Mouse (Mus musculus): Measurements from ENCODE around the gene Sft2d1. TPM values are rescaled to one million over a fixed set of nuclear protein-coding genes. Genes with fewer than 3 reads are reported as not detected.

Sft2d1 gene
- polyA plus RNA-seq, 1 experiment from 2014 or later: 109 TPM

- ATAC-seq (ENCODE audit: low FRiP score, low read depth): no peak
- WGBS: 50% methylated on average over 5 of the region's 5 CpGs
- H3K36me3 ChIP-seq: no peaks in the 10 kb centered on the region
- no peak overlapping the region for H3K27ac ChIP-seq
- no peak overlapping the region for H3K4me3 ChIP-seq
- H3K9me3 ChIP-seq: no peaks in the 10 kb centered on the region
- peaks cover 22% of the 10 kb centered on the region for H3K4me1 ChIP-seq
- H3K27me3 ChIP-seq (replicated peaks): peaks cover 44% of the 10 kb centered on the region
- H3K4me2 ChIP-seq (replicated peaks): no peak overlapping the region
- H3K9ac ChIP-seq: no peak overlapping the region
Measured at GRCm38 (mm10) chr17:8342706-8343105, 31.8 kb downstream of the Sft2d1 start.

GRCm38 (mm10) chr17:8343416-8343815, 32.5 kb downstream of the Sft2d1 start:
- WGBS: 82% methylated on average over 6 of the region's 6 CpGs
- ATAC-seq (ENCODE audit: low FRiP score, low read depth): no peak
- Histone ChIP-seq H3K9me3 (no peaks in the 10 kb centered on the region), H3K4me1 (peaks cover 22% of the 10 kb centered on the region), H3K9ac (no peak overlapping the region), H3K36me3 (no peaks in the 10 kb centered on the region), H3K27me3 (replicated peaks) (peaks cover 41% of the 10 kb centered on the region), H3K27ac (no peak overlapping the region), H3K4me2 (replicated peaks) (no peak overlapping the region), H3K4me3 (no peak overlapping the region)

GRCm38 (mm10) chr17:8347765-8348285, 36.9 kb downstream of the Sft2d1 start:
- Histone ChIP-seq H3K36me3 (no peaks in the 10 kb centered on the region), H3K9ac (no peak overlapping the region), H3K4me3 (no peak overlapping the region), H3K27ac (no peak overlapping the region), H3K9me3 (no peaks in the 10 kb centered on the region), H3K4me1 (no peaks in the 10 kb centered on the region), H3K4me2 (replicated peaks) (no peak overlapping the region), H3K27me3 (replicated peaks) (no peaks in the 10 kb centered on the region)
- ATAC-seq (ENCODE audit: low FRiP score, low read depth): no peak
- 85% methylated on average over 5 of the region's 5 CpGs for WGBS

GRCm38 (mm10) chr17:8348941-8349340, 38.0 kb downstream of the Sft2d1 start:
- H3K36me3 ChIP-seq: no peaks in the 10 kb centered on the region
- no peak overlapping the region for H3K27ac ChIP-seq
- H3K4me3 ChIP-seq: no peak overlapping the region
- no peak overlapping the region for H3K4me2 ChIP-seq (replicated peaks)
- H3K9me3 ChIP-seq: no peaks in the 10 kb centered on the region
- no peaks in the 10 kb centered on the region for H3K4me1 ChIP-seq
- no peaks in the 10 kb centered on the region for H3K27me3 ChIP-seq (replicated peaks)
- WGBS: 88% methylated on average over 4 of the region's 4 CpGs
- no peak for ATAC-seq (ENCODE audit: low FRiP score, low read depth)
- H3K9ac ChIP-seq: no peak overlapping the region

- Histone ChIP-seq H3K4me3 (no peak overlapping the region), H3K9ac (no peak overlapping the region), H3K27ac (no peak overlapping the region), H3K4me1 (no peaks in the 10 kb centered on the region), H3K27me3 (replicated peaks) (no peaks in the 10 kb centered on the region), H3K36me3 (no peaks in the 10 kb centered on the region), H3K9me3 (no peaks in the 10 kb centered on the region), H3K4me2 (replicated peaks) (no peak overlapping the region)
- WGBS: 37% methylated on average over 7 of the region's 7 CpGs
- ATAC-seq (ENCODE audit: low FRiP score, low read depth): no peak
Measured at GRCm38 (mm10) chr17:8351088-8351487, 40.2 kb downstream of the Sft2d1 start.

GRCm38 (mm10) chr17:8355692-8356091, 44.8 kb downstream of the Sft2d1 start, which contains the start of gene T2:
TSS of gene T2 (plus strand) at chr17:8355992.
- no peak within 1 kb of the TSS for H3K27ac ChIP-seq
- H3K4me3 ChIP-seq: no peak within 1 kb of the TSS
- no peaks in the 10 kb centered on the region for H3K9me3 ChIP-seq
- ATAC-seq (ENCODE audit: low FRiP score, low read depth): no peak
- WGBS: 88% methylated on average over 6 of the region's 6 CpGs
- no peaks in the 10 kb centered on the region for H3K4me1 ChIP-seq
- no peaks in the 10 kb centered on the region for H3K36me3 ChIP-seq
- no peaks in the 10 kb centered on the region for H3K27me3 ChIP-seq (replicated peaks)
- H3K9ac ChIP-seq: no peak within 1 kb of the TSS
- H3K4me2 ChIP-seq (replicated peaks): no peak within 1 kb of the TSS

- Histone ChIP-seq H3K4me1 (0 out of 2 replicates have a peak, but pooled peaks cover 4% of the 10 kb centered on the region), H3K36me3 (no peaks in the 10 kb centered on the region), H3K27ac (no peak overlapping the region), H3K4me2 (replicated peaks) (no peak overlapping the region), H3K9me3 (no peaks in the 10 kb centered on the region), H3K27me3 (replicated peaks) (no peaks in the 10 kb centered on the region), H3K4me3 (no peak overlapping the region), H3K9ac (no peak overlapping the region)
- WGBS: 95% methylated on average over 6 of the region's 6 CpGs
- no peak for ATAC-seq (ENCODE audit: low FRiP score, low read depth)
Measured at GRCm38 (mm10) chr17:8357498-8357897, 46.6 kb downstream of the Sft2d1 start.

GRCm38 (mm10) chr17:8360876-8361275, 50.0 kb downstream of the Sft2d1 start:
- Histone ChIP-seq H3K27ac (no peak overlapping the region), H3K4me1 (0 out of 2 replicates have a peak, but pooled peaks cover 4% of the 10 kb centered on the region), H3K27me3 (replicated peaks) (no peaks in the 10 kb centered on the region), H3K4me3 (no peak overlapping the region), H3K4me2 (replicated peaks) (no peak overlapping the region), H3K36me3 (no peaks in the 10 kb centered on the region), H3K9me3 (no peaks in the 10 kb centered on the region), H3K9ac (no peak overlapping the region)
- ATAC-seq (ENCODE audit: low FRiP score, low read depth): no peak
- 89% methylated on average over 5 of the region's 5 CpGs for WGBS

- Histone ChIP-seq H3K4me3 (no peak overlapping the region), H3K27ac (no peak overlapping the region), H3K9me3 (no peaks in the 10 kb centered on the region), H3K4me1 (0 out of 2 replicates have a peak, but pooled peaks cover 4% of the 10 kb centered on the region), H3K27me3 (replicated peaks) (no peaks in the 10 kb centered on the region), H3K9ac (no peak overlapping the region), H3K36me3 (no peaks in the 10 kb centered on the region), H3K4me2 (replicated peaks) (no peak overlapping the region)
- WGBS: 70% methylated on average over 10 of the region's 10 CpGs
- no peak for ATAC-seq (ENCODE audit: low FRiP score, low read depth)
Measured at GRCm38 (mm10) chr17:8361281-8362103, 50.6 kb downstream of the Sft2d1 start.

- ATAC-seq (ENCODE audit: low FRiP score, low read depth): peak; percentile 47
- Histone ChIP-seq H3K27ac (peak overlapping the region; percentile 92), H3K36me3 (no peaks in the 10 kb centered on the region), H3K9me3 (no peaks in the 10 kb centered on the region), H3K4me3 (no peak overlapping the region), H3K4me1 (peaks cover 48% of the 10 kb centered on the region), H3K9ac (peak overlapping the region; percentile 38; the same call in 1 of the 2 replicates), H3K4me2 (replicated peaks) (peak overlapping the region; percentile 49), H3K27me3 (replicated peaks) (no peaks in the 10 kb centered on the region)
- WGBS: 18% methylated on average over 20 of the region's 20 CpGs
Measured at GRCm38 (mm10) chr17:8367514-8368480, 56.9 kb downstream of the Sft2d1 start.

- 18% methylated on average over 8 of the region's 8 CpGs for WGBS
- peak; percentile 61 for ATAC-seq (ENCODE audit: low FRiP score, low read depth)
- peak overlapping the region; percentile 38; the same call in 1 of the 2 replicates for H3K9ac ChIP-seq
- no peaks in the 10 kb centered on the region for H3K9me3 ChIP-seq
- H3K4me1 ChIP-seq: peaks cover 48% of the 10 kb centered on the region
- H3K27me3 ChIP-seq (replicated peaks): no peaks in the 10 kb centered on the region
- no peak overlapping the region for H3K4me3 ChIP-seq
- peak overlapping the region; percentile 92 for H3K27ac ChIP-seq
- H3K4me2 ChIP-seq (replicated peaks): peak overlapping the region; percentile 49
- H3K36me3 ChIP-seq: no peaks in the 10 kb centered on the region
Measured at GRCm38 (mm10) chr17:8368570-8368969, 57.7 kb downstream of the Sft2d1 start.

- WGBS: 71% methylated on average over 2 of the region's 2 CpGs
Measured at GRCm38 (mm10) chr17:8369171-8369570, 58.3 kb downstream of the Sft2d1 start.

More at GRCm38 (mm10) chr17:8369171-8369570, 58.3 kb downstream of the Sft2d1 start:
- Histone ChIP-seq H3K4me1 (peaks cover 48% of the 10 kb centered on the region), H3K4me2 (replicated peaks) (peak overlapping the region; percentile 49; the same call in 1 of the 2 replicates), H3K36me3 (no peaks in the 10 kb centered on the region), H3K27ac (peak overlapping the region; percentile 92; the same call in 1 of the 2 replicates), H3K4me3 (no peak overlapping the region), H3K9me3 (no peaks in the 10 kb centered on the region), H3K9ac (no peak overlapping the region), H3K27me3 (replicated peaks) (no peaks in the 10 kb centered on the region)
- no peak for ATAC-seq (ENCODE audit: low FRiP score, low read depth)
